Mouse (Mus musculus) heart, adult 2 months (tissue): ENCODE data around the gene Spg11.

ENCODE experiments used
- CTCF ChIP-seq: fragments of 200-600 bp; IDR thresholded peaks from 2 replicates; pipeline ENCODE4 v1.8.1; 2022; ENCODE audit warnings: antibody characterized with exemption, mild to moderate bottlenecking, moderate library complexity
- POLR2A ChIP-seq: fragments of 200-500 bp; IDR thresholded peaks from 2 replicates; pipeline ENCODE4 v1.6.1; 2011; ENCODE audit warnings: mild to moderate bottlenecking, low read depth, low read length, control low read depth; ENCODE audit not compliant: insufficient read depth

DNA sequence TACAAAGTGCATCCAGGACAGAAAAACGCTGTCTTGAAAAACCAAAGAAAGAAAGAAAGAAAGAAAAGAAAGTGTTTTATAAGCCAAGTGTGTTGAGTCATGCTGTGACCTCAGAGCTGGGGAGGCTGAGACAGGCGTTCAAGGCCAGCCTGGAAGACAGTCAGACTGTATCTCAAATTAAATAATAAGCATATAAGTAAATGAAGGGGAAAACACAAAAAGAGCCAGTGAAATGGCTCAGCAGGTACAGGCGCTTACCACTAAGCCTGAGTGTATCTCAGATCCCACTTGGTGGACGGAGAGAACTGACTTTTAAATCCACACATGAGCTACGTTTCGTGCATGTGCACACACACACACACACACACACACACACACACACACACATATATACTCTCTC lies 31.1 kb upstream of the Spg11 start:
- TF ChIP-seq POLR2A = no peak
- TF ChIP-seq CTCF = no peak
